Mouse (Mus musculus): Measurements from ENCODE around the gene Ccdc159.

The Ccdc159 gene

GRCm38 (mm10) chr9:21962010-21962409 is 34.7 kb downstream of the Ccdc159 start:
- no peak for DNase-seq (ENCODE audit: low spot score)

GRCm38 (mm10) chr9:21962416-21963059 is 35.3 kb downstream of the Ccdc159 start:
- DNase-seq (ENCODE audit: low spot score): peak; percentile 39

- no peak for DNase-seq (ENCODE audit: low spot score)
These were observed 36.1 kb downstream of the Ccdc159 start, which contains the start of gene Epor for GRCm38 (mm10) chr9:21963417-21963816. Gene Epor, minus strand, starts transcription at chr9:21963506.

- no peak for DNase-seq (ENCODE audit: low spot score)
These were observed 41.6 kb downstream of the Ccdc159 start for GRCm38 (mm10) chr9:21968883-21969282.

GRCm38 (mm10) chr9:21969304-21969703 is 42.0 kb downstream of the Ccdc159 start:
- DNase-seq (ENCODE audit: low spot score): no peak

- no peak for DNase-seq (ENCODE audit: low spot score)
These were observed 49.4 kb downstream of the Ccdc159 start for GRCm38 (mm10) chr9:21976626-21977175.

GRCm38 (mm10) chr9:21977331-21977730 is 50.1 kb downstream of the Ccdc159 start:
- DNase-seq (ENCODE audit: low spot score): no peak

GRCm38 (mm10) chr9:21977972-21978371 is 50.7 kb downstream of the Ccdc159 start:
- no peak for DNase-seq (ENCODE audit: low spot score)

- no peak for DNase-seq (ENCODE audit: low spot score)
These were observed 51.3 kb downstream of the Ccdc159 start for GRCm38 (mm10) chr9:21978398-21979128.

GRCm38 (mm10) chr9:21983911-21984310 is 56.6 kb downstream of the Ccdc159 start:
- DNase-seq (ENCODE audit: low spot score): no peak
